Mouse (Mus musculus) liver, embryonic 11.5 days (tissue): ENCODE measurements around the gene Gpr4. TPM values are rescaled to one million over a fixed set of nuclear protein-coding genes. Genes with fewer than 3 reads are reported as not detected.

ENCODE experiments used
- ATAC-seq: fragments of 200-750 bp; cut with Nextera tagmentation; replicated peaks from 2 replicates; pipeline ENCODE4 v1.8.0; 2017; ENCODE audit warnings: moderate number of reproducible peaks, mild to moderate bottlenecking, moderate TSS enrichment, moderate library complexity; ENCODE audit not compliant: low FRiP score
- DNase-seq: peaks from one replicate; pipeline ENCODE4 v3.0.0-alpha.2; 2017; ENCODE audit warnings: low spot score
- H3K27ac ChIP-seq: fragments of 300-500 bp; sonication (generic); 2 replicates; pipeline ENCODE4 v1.5.1; 2014; ENCODE audit warnings: mild to moderate bottlenecking, low read depth, low read length, control low read depth
- H3K27me3 ChIP-seq: fragments of 300-500 bp; sonication (generic); replicated peaks from 2 replicates; pipeline ENCODE4 v1.6.1; 2014; ENCODE audit warnings: low read length, mixed read lengths; ENCODE audit not compliant: control insufficient read depth, insufficient read depth
- H3K36me3 ChIP-seq: fragments of 300-500 bp; sonication (generic); 2 replicates; pipeline ENCODE4 v1.6.1; 2014; ENCODE audit warnings: mild to moderate bottlenecking, low read length, moderate library complexity, mixed read lengths; ENCODE audit not compliant: control insufficient read depth, insufficient read depth
- H3K4me1 ChIP-seq: fragments of 300-500 bp; sonication (generic); replicated peaks from 2 replicates; pipeline ENCODE4 v1.6.1; 2014; ENCODE audit warnings: low read length, mixed read lengths; ENCODE audit not compliant: control insufficient read depth, insufficient read depth
- H3K4me2 ChIP-seq: fragments of 300-500 bp; sonication (generic); 2 replicates; pipeline ENCODE4 v1.6.1; 2014; ENCODE audit warnings: mild to moderate bottlenecking, control low read depth, moderate library complexity
- H3K4me3 ChIP-seq: fragments of 300-500 bp; sonication (generic); 2 replicates; pipeline ENCODE4 v1.5.1; 2014; ENCODE audit warnings: low read depth, low read length, control low read depth
- H3K9ac ChIP-seq: fragments of 300-500 bp; sonication (generic); 2 replicates; pipeline ENCODE4 v1.6.1; 2014; ENCODE audit warnings: low read depth, low read length, control low read depth
- H3K9me3 ChIP-seq: fragments of 300-500 bp; sonication (generic); 2 replicates; pipeline ENCODE4 v1.6.1; 2016; ENCODE audit warnings: low read length, inconsistent platforms, mixed read lengths; ENCODE audit not compliant: control insufficient read depth
- WGBS: fragments of 180-500 bp; shearing (Covaris S2); extraction: QIAGEN DNeasy Blood & Tissue Kit; methylation state at CpG from one replicate; pipeline ENCODE4 v1.1.7; 2014; 5-methylcytosine and 5-hydroxymethylcytosine counted together
- polyA plus RNA-seq: library from polyadenylated mRNA; unstranded; fragments of >200 nt; fragmentation: Nextera tagmentation; extraction: Ambion mirVana; gene quantifications from 2 replicates; pipeline ENCODE4 v1.2.1, GENCODE M21; 2014

The Gpr4 gene
- polyA plus RNA-seq, 1 experiment from 2014 or later = 1.9 TPM

DNA sequence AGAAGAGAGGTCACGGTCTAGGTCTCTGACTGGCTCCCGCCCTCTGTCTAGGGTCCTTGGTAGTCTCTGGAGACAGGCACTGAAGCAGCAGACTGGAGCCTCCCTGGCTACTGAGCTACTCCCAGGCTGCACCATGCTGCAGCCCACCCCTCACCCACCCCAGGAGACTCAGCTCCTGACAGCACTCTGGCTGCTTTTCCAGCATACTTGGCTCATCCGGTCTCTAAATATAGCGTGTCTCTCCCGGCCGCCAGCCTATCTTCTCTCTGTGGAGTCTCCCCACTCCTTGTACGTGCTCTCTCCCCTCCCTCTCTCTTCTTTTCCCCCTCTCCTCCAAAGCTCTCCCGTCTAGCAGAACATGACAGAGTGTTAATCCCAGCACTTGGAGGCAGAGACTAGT is 42.2 kb upstream of the Gpr4 start:
- H3K36me3 ChIP-seq = no peaks in the 10 kb centered on the region
- H3K4me2 ChIP-seq = no peak overlapping the region
- H3K9ac ChIP-seq = no peak overlapping the region
- H3K27me3 ChIP-seq = peaks cover 13% of the 10 kb centered on the region
- ATAC-seq (no peak), DNase-seq (no peak)
- no peak overlapping the region for H3K4me3 ChIP-seq
- peak overlapping the region; percentile 43; the same call in 1 of the 2 replicates for H3K27ac ChIP-seq
- H3K9me3 ChIP-seq = peaks cover 2% of the 10 kb centered on the region; the same call in 1 of the 2 replicates
- WGBS = 50% methylated on average over 8 of the region's 8 CpGs
- peaks cover 21% of the 10 kb centered on the region for H3K4me1 ChIP-seq

DNA sequence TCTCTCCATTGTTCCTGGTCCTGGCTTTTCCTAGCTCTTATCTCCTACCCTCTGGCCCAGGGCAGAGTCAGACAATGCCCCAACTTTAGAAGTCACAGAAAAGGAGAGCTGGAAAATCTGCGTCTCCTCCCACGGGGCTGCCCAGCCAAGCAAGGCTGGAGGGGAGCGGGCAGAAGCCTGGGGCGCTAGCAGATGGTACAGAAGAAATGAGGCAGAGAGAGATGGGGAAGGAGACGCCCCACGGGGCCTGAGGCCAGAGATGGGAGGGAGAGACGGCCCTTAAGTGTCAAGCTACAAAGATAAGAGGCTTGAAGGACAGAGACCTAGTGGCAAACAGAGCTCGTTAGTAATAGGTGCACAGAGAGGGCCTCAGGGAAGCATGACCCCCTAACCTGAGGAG is 40.5 kb upstream of the Gpr4 start:
- peaks cover 25% of the 10 kb centered on the region for H3K27me3 ChIP-seq
- no peak overlapping the region for H3K4me3 ChIP-seq
- peaks cover 2% of the 10 kb centered on the region; the same call in 1 of the 2 replicates for H3K9me3 ChIP-seq
- H3K9ac ChIP-seq = peak overlapping the region; percentile 2; the same call in 1 of the 2 replicates
- WGBS = 32% methylated on average over 8 of the region's 8 CpGs
- no peaks in the 10 kb centered on the region for H3K36me3 ChIP-seq
- no peak overlapping the region for H3K27ac ChIP-seq
- DNase-seq (no peak), ATAC-seq (no peak)
- H3K4me2 ChIP-seq = no peak overlapping the region
- H3K4me1 ChIP-seq = peaks cover 18% of the 10 kb centered on the region

DNA sequence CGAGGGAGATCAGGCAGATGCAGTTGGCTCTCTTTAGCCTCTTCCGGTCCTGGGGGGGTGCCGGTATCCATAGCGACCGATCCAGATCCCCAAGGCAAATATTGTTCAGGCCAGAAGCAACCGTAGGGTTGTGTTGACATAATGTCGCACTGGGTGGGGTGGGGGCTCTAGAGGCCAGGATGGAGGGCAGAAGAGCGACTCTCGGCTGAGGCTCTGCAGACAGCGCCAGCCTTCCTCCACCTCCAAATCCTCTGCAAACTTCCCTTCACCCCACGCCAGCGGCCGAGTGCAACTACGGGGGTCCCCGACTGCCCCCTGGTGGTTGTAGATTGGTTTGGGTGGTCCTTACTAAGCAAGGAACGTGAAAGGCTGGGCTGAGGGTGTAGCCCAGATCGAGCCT is 39.5 kb upstream of the Gpr4 start:
- WGBS = 5% methylated on average over 17 of the region's 17 CpGs
- Histone ChIP-seq H3K9me3 (no peaks in the 10 kb centered on the region), H3K4me3 (0 out of 2 replicates have a peak overlapping the region, but pooled peaks have one; percentile 8), H3K27ac (no peak overlapping the region), H3K27me3 (peaks cover 36% of the 10 kb centered on the region), H3K4me1 (peaks cover 20% of the 10 kb centered on the region), H3K4me2 (peak overlapping the region; percentile 56), H3K36me3 (no peaks in the 10 kb centered on the region), H3K9ac (no peak overlapping the region)
- DNase-seq = peak; percentile 87
- peak; percentile 56 for ATAC-seq

DNA sequence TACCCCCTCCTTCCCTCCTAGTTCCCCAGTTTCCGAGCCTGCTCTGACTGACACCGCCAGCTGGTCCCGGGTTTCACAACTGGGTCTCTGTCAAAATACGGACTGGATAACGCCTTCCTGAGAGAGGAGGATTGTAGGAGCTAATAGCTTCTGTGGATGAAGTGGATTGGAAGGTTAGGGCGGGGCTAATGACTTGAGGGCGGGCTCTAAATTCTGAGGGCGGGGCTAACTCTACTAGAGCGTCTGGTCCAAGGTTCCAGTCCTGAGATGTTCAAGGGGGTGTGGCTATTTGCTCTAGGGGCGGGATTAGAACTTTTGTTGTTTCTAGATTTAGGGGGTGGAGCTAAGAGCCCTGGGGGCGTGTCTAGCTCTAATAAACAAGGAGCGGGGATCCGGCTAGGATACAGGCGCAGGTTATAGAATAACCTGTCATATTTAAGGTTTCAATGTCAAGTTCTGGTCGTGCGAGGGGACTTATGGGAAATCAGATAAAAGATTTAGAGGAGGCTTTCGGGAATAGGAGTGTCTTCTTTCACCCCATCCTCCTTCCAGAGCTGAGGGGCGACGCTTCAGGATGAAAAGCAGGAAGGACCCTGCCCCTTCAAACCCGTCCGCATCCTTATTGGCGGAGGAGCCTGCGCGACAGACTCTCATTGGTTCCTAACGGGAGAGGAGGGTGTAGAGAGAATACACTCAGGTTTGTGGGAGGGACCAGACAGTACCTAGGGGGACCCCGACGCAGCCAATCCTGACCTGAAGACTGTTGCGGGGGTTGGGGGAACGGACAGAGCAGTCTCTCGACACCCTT is 36.4 kb upstream of the Gpr4 start, which contains the start of gene Eml2:
Gene Eml2, plus strand, starts transcription at position 714 of the 808 bp plus-strand sequence.
- 2% methylated on average over 30 of the region's 30 CpGs for WGBS
- no peak for DNase-seq
- Histone ChIP-seq H3K9ac (no peak within 1 kb of the TSS), H3K36me3 (no peaks in the 10 kb centered on the region), H3K27me3 (peaks cover 46% of the 10 kb centered on the region), H3K27ac (no peak within 1 kb of the TSS), H3K4me2 (peak within 1 kb of the TSS; percentile 45), H3K4me3 (peak within 1 kb of the TSS; percentile 18; the same call in 1 of the 2 replicates), H3K9me3 (no peaks in the 10 kb centered on the region), H3K4me1 (peaks cover 30% of the 10 kb centered on the region)
- no peak; the same call in 1 of the 2 replicates for ATAC-seq

DNA sequence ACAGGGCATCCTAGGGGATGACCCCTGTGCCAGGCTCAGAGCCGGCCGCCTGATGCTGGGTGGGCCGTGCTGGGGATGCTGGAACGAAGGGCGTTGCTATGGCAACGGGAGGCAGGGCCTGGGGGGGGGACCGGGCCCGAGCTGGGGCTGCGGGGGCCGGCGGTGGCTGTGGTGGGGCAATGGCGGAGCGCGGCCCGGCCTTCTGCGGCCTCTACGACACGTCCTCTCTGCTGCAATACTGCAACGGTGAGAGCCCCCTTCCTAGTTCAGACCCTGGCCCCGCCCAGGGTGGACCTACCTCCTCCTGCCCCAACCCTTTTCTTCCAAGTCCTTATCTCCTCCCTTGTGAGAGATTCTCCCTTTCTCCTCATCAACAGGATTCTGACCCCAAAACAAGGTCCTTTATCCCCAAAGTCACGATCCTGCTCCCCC is 35.8 kb upstream of the Gpr4 start:
- no peak for ATAC-seq
- H3K9ac ChIP-seq = no peak overlapping the region
- no peak overlapping the region for H3K27ac ChIP-seq
- WGBS = 8% methylated on average over 21 of the region's 21 CpGs
- no peaks in the 10 kb centered on the region for H3K9me3 ChIP-seq
- H3K27me3 ChIP-seq = peaks cover 46% of the 10 kb centered on the region
- no peak for DNase-seq
- peak overlapping the region; percentile 45 for H3K4me2 ChIP-seq
- H3K4me3 ChIP-seq = peak overlapping the region; percentile 18; the same call in 1 of the 2 replicates
- H3K36me3 ChIP-seq = no peaks in the 10 kb centered on the region
- H3K4me1 ChIP-seq = peaks cover 31% of the 10 kb centered on the region

DNA sequence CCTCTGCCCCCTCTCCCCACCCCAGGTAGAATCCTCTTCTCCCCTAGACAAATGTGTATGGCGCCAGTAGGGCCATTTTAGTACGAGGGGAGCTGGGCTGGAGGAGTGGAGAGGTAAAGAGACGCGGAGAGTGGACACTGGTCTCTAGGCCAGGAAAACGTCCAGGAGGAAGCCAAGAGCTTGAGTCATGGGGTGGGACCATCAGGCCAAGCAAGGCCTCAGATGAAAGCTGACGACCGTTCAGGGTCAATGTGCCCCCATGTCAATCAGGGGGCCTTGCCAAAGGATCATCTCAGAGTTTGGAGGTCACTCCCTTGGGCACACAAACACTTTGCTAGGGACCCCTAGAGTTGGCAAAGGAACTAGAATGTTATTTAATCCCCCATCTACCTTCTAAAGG is 35.1 kb upstream of the Gpr4 start:
- Histone ChIP-seq H3K9me3 (no peaks in the 10 kb centered on the region), H3K36me3 (no peaks in the 10 kb centered on the region), H3K27ac (no peak overlapping the region), H3K4me2 (no peak overlapping the region), H3K9ac (no peak overlapping the region), H3K4me1 (peaks cover 33% of the 10 kb centered on the region), H3K27me3 (peaks cover 46% of the 10 kb centered on the region), H3K4me3 (no peak overlapping the region)
- DNase-seq (no peak), ATAC-seq (no peak)
- 66% methylated on average over 7 of the region's 7 CpGs for WGBS

DNA sequence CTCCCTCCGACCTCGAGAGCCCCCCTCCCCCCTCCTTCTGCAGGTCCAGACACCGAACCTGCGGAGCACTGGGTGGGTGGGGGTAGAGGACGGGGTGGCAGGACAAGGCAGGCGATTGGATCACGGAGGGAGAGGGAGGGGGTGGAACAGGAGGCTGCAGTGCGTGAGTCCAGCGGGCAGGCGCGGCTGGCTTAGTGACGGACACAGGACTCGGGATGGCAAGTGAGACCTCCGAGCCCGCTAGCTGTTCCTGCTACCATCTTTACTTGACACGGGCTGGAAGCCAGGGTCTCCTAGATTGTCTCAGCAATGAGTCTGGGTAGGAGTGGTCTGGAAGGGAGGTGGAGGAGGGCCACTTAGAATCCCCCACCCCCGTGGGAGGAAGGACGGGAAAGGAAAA is 34.3 kb upstream of the Gpr4 start:
- Histone ChIP-seq H3K27ac (no peak overlapping the region), H3K4me3 (peak overlapping the region; percentile 17; the same call in 1 of the 2 replicates), H3K36me3 (no peaks in the 10 kb centered on the region), H3K9ac (no peak overlapping the region), H3K9me3 (no peaks in the 10 kb centered on the region), H3K27me3 (peaks cover 46% of the 10 kb centered on the region), H3K4me2 (peak overlapping the region; percentile 56), H3K4me1 (peaks cover 30% of the 10 kb centered on the region)
- DNase-seq (no peak), ATAC-seq (no peak)
- WGBS = 12% methylated on average over 18 of the region's 18 CpGs

DNA sequence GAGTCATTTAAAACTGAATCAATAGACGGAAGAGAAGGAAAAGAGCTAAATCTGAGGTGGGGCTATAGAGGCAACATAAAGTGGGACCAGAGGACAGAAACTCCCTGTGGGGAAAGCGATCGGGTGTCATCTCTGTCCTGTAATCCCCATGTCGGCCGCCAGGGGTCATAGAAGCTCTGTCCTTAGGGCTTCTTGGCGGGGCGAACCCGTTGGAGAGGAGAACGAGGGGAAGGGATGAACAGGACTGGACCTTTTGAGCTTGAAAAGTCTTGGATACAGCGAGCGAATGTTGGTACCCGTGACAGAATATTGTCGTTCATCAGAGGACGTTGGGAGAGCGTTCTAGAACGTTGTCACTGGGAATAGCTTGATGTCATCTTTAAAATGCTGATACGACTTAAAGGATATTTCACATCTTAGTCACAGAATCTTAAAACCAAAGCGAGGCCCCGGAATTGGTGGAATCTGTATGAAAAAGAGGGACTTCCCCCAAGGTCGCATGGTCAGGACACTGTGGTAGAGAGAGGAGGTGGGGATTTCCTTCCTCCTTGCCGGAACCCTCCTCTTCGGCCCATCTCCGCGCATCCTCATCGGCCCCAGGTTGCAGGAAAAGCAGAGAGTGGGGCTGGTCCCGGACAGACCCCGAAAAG is 33.8 kb upstream of the Gpr4 start:
- peak; percentile 79 for DNase-seq
- H3K36me3 ChIP-seq = no peaks in the 10 kb centered on the region
- no peaks in the 10 kb centered on the region for H3K9me3 ChIP-seq
- H3K4me3 ChIP-seq = peak overlapping the region; percentile 30; the same call in 1 of the 2 replicates
- H3K27ac ChIP-seq = no peak overlapping the region
- peaks cover 44% of the 10 kb centered on the region for H3K27me3 ChIP-seq
- H3K4me2 ChIP-seq = peak overlapping the region; percentile 56
- WGBS = 3% methylated on average over 27 of the region's 27 CpGs
- no peak overlapping the region for H3K9ac ChIP-seq
- peaks cover 30% of the 10 kb centered on the region for H3K4me1 ChIP-seq
- ATAC-seq = no peak
